Mouse (Mus musculus) hindbrain, embryonic 10.5 days (tissue): ENCODE measurements around the gene Wdr47. TPM values are rescaled to one million over a fixed set of nuclear protein-coding genes. Genes with fewer than 3 reads are reported as not detected.
"Not testable (repeated sequence)": the region's sequence is repeated elsewhere in the genome, so short reads cannot be mapped to it uniquely, and the experiment has no call there.

ENCODE experiments used
- DNase-seq: peaks from one replicate; pipeline ENCODE4 v3.0.0-alpha.2; 2017; ENCODE audit warnings: low spot score
- H3K27ac ChIP-seq: fragments of 300-500 bp; sonication (generic); 2 replicates; pipeline ENCODE4 v1.5.1; 2016; ENCODE audit warnings: mild to moderate bottlenecking, moderate library complexity
- H3K27me3 ChIP-seq: fragments of 300-500 bp; sonication (generic); 2 replicates; pipeline ENCODE4 v1.6.1; 2016; ENCODE audit warnings: mild to moderate bottlenecking; ENCODE audit not compliant: poor library complexity, insufficient read depth, severe bottlenecking
- H3K36me3 ChIP-seq: fragments of 300-500 bp; sonication (generic); 2 replicates; pipeline ENCODE4 v1.6.1; 2016; ENCODE audit warnings: mild to moderate bottlenecking, moderate library complexity
- H3K4me1 ChIP-seq: fragments of 300-500 bp; sonication (generic); replicated peaks from 2 replicates; pipeline ENCODE4 v1.6.1; 2016; ENCODE audit warnings: mild to moderate bottlenecking
- H3K4me3 ChIP-seq: fragments of 300-500 bp; sonication (generic); 2 replicates; pipeline ENCODE4 v1.5.1; 2016; ENCODE audit warnings: mild to moderate bottlenecking, moderate library complexity
- H3K9me3 ChIP-seq: fragments of 300-500 bp; sonication (generic); 2 replicates; pipeline ENCODE4 v1.6.1; 2016; ENCODE audit warnings: mild to moderate bottlenecking, moderate library complexity
- WGBS: fragments of 180-500 bp; shearing (Covaris S2); methylation state at CpG from one replicate; pipeline ENCODE4 v1.1.7; 2016; 5-methylcytosine and 5-hydroxymethylcytosine counted together
- polyA plus RNA-seq: library from polyadenylated mRNA; unstranded; fragments of >200 nt; fragmentation: Nextera tagmentation; extraction: Ambion mirVana; gene quantifications from 2 replicates; pipeline ENCODE4 v1.2.1, GENCODE M21; 2016

Wdr47 gene
- 22.6 and 35.1 TPM in 2 replicates for polyA plus RNA-seq

- peak; percentile 97 for DNase-seq
- Histone ChIP-seq H3K9me3 (no peaks in the 10 kb centered on the region), H3K4me3 (peak within 1 kb of the TSS; percentile 99), H3K27me3 (no peaks in the 10 kb centered on the region), H3K4me1 (peaks cover 22% of the 10 kb centered on the region), H3K36me3 (no peaks in the 10 kb centered on the region), H3K27ac (peak within 1 kb of the TSS; percentile 92)
- 6% methylated on average over 44 of the region's 44 CpGs for WGBS
Measured at GRCm38 (mm10) chr3:108590786-108591529, at the start of gene Wdr47. Wdr47 (plus strand) TSS chr3:108591279.

GRCm38 (mm10) chr3:108542299-108542698 lies 48.8 kb upstream of the Wdr47 start:
- no peak for DNase-seq
- 84% methylated on average over 11 of the region's 11 CpGs for WGBS
- Histone ChIP-seq H3K4me1 (peaks cover 4% of the 10 kb centered on the region), H3K4me3 (no peak overlapping the region), H3K27ac (no peak overlapping the region), H3K27me3 (0 out of 2 replicates have a peak, but pooled peaks cover 6% of the 10 kb centered on the region), H3K36me3 (no peaks in the 10 kb centered on the region), H3K9me3 (peaks cover 5% of the 10 kb centered on the region; the same call in 1 of the 2 replicates)

GRCm38 (mm10) chr3:108554111-108554561 lies 36.9 kb upstream of the Wdr47 start:
- under 1% methylated on average over 42 of the region's 42 CpGs for WGBS
- peak overlapping the region; percentile 97 for H3K27ac ChIP-seq
- H3K27me3 ChIP-seq = no peaks in the 10 kb centered on the region
- peaks cover 6% of the 10 kb centered on the region for H3K4me1 ChIP-seq
- no peaks in the 10 kb centered on the region for H3K9me3 ChIP-seq
- H3K36me3 ChIP-seq = peaks cover 25% of the 10 kb centered on the region
- no peak for DNase-seq
- peak overlapping the region; percentile 94 for H3K4me3 ChIP-seq

GRCm38 (mm10) chr3:108554587-108555312 lies 36.3 kb upstream of the Wdr47 start:
- Histone ChIP-seq H3K36me3 (peaks cover 32% of the 10 kb centered on the region), H3K9me3 (no peaks in the 10 kb centered on the region), H3K4me1 (peaks cover 6% of the 10 kb centered on the region), H3K27me3 (no peaks in the 10 kb centered on the region), H3K27ac (peak overlapping the region; percentile 97), H3K4me3 (peak overlapping the region; percentile 94)
- WGBS = 18% methylated on average over 22 of the region's 22 CpGs
- peak; percentile 90 for DNase-seq

- H3K9me3 ChIP-seq = no peaks in the 10 kb centered on the region
- H3K27me3 ChIP-seq = no peaks in the 10 kb centered on the region
- H3K4me1 ChIP-seq = peaks cover 24% of the 10 kb centered on the region
- no peak for DNase-seq
- H3K4me3 ChIP-seq = no peak overlapping the region
- peaks cover 39% of the 10 kb centered on the region for H3K36me3 ChIP-seq
- H3K27ac ChIP-seq = no peak overlapping the region
- 93% methylated on average over 4 of the region's 4 CpGs for WGBS
Measured at GRCm38 (mm10) chr3:108557888-108558287, 33.2 kb upstream of the Wdr47 start.

- Histone ChIP-seq H3K4me3 (peak within 1 kb of the TSS; percentile 87), H3K27ac (peak within 1 kb of the TSS; percentile 93), H3K9me3 (no peaks in the 10 kb centered on the region), H3K4me1 (peaks cover 25% of the 10 kb centered on the region), H3K27me3 (no peaks in the 10 kb centered on the region), H3K36me3 (peaks cover 32% of the 10 kb centered on the region)
- WGBS = under 1% methylated on average over 45 of the region's 45 CpGs
- DNase-seq = peak; percentile 97
Measured at GRCm38 (mm10) chr3:108562133-108562730, 28.8 kb upstream of the Wdr47 start, which contains the start of gene Tmem167b. Tmem167b (minus strand) TSS chr3:108562466.

- H3K27me3 ChIP-seq = no peaks in the 10 kb centered on the region
- WGBS = 14% methylated on average over 15 of the region's 15 CpGs
Measured at GRCm38 (mm10) chr3:108562777-108563271, 28.3 kb upstream of the Wdr47 start.

GRCm38 (mm10) chr3:108563309-108563708 lies 27.8 kb upstream of the Wdr47 start:
- H3K4me1 ChIP-seq = peaks cover 36% of the 10 kb centered on the region
- no peaks in the 10 kb centered on the region for H3K9me3 ChIP-seq
- H3K36me3 ChIP-seq = peaks cover 22% of the 10 kb centered on the region
- peak overlapping the region; percentile 93 for H3K27ac ChIP-seq
- peak; percentile 83 for DNase-seq
- 15% methylated on average over 4 of the region's 4 CpGs for WGBS
- no peaks in the 10 kb centered on the region for H3K27me3 ChIP-seq
- peak overlapping the region; percentile 87 for H3K4me3 ChIP-seq

More at GRCm38 (mm10) chr3:108562777-108563271, 28.3 kb upstream of the Wdr47 start:
- no peaks in the 10 kb centered on the region for H3K9me3 ChIP-seq
- H3K4me3 ChIP-seq = peak overlapping the region; percentile 87
- no peak for DNase-seq
- H3K36me3 ChIP-seq = peaks cover 26% of the 10 kb centered on the region
- H3K4me1 ChIP-seq = peaks cover 31% of the 10 kb centered on the region
- peak overlapping the region; percentile 93 for H3K27ac ChIP-seq

GRCm38 (mm10) chr3:108567990-108568877 lies 22.8 kb upstream of the Wdr47 start:
- H3K36me3 ChIP-seq = no peaks in the 10 kb centered on the region
- peak overlapping the region; percentile 85 for H3K27ac ChIP-seq
- H3K4me1 ChIP-seq = peaks cover 44% of the 10 kb centered on the region
- peak; percentile 72 for DNase-seq
- H3K4me3 ChIP-seq = peak overlapping the region; percentile 18
- 20% methylated on average over 15 of the region's 15 CpGs for WGBS
- H3K27me3 ChIP-seq = no peaks in the 10 kb centered on the region
- no peaks in the 10 kb centered on the region for H3K9me3 ChIP-seq

GRCm38 (mm10) chr3:108569636-108570035 lies 21.4 kb upstream of the Wdr47 start:
- not testable (repeated sequence) for H3K4me3 ChIP-seq, H3K36me3 ChIP-seq, DNase-seq, H3K9me3 ChIP-seq, H3K27me3 ChIP-seq
- 69% methylated on average over 3 of the region's 3 CpGs for WGBS
- H3K4me1 ChIP-seq = peaks cover 51% of the 10 kb centered on the region
- H3K27ac ChIP-seq = peak overlapping the region; percentile 54

- H3K9me3 ChIP-seq = no peaks in the 10 kb centered on the region
- peaks cover 54% of the 10 kb centered on the region for H3K4me1 ChIP-seq
- WGBS = 87% methylated on average over 14 of the region's 14 CpGs
- no peaks in the 10 kb centered on the region for H3K27me3 ChIP-seq
- DNase-seq = no peak
- 0 out of 2 replicates have a peak, but pooled peaks cover 3% of the 10 kb centered on the region for H3K36me3 ChIP-seq
- no peak overlapping the region for H3K27ac ChIP-seq
- H3K4me3 ChIP-seq = no peak overlapping the region
Measured at GRCm38 (mm10) chr3:108570813-108571212, 20.3 kb upstream of the Wdr47 start.
